Mouse (Mus musculus) heart, postnatal 4 days (tissue): ENCODE results near the gene BC024978. TPM values are rescaled to one million over a fixed set of nuclear protein-coding genes. Genes with fewer than 3 reads are reported as not detected.

Source experiments
- DNase-seq: peaks from one replicate; pipeline ENCODE4 v3.0.0; 2021
- total RNA-seq, 2 experiments: library from RNA; stranded (reverse); gene quantifications; 2 replicates each; pipeline ENCODE4 v1.2.3; 2021

BC024978 gene
- total RNA-seq, 2 experiments from 2014 or later, result 14.6 to 18.0 TPM

DNA sequence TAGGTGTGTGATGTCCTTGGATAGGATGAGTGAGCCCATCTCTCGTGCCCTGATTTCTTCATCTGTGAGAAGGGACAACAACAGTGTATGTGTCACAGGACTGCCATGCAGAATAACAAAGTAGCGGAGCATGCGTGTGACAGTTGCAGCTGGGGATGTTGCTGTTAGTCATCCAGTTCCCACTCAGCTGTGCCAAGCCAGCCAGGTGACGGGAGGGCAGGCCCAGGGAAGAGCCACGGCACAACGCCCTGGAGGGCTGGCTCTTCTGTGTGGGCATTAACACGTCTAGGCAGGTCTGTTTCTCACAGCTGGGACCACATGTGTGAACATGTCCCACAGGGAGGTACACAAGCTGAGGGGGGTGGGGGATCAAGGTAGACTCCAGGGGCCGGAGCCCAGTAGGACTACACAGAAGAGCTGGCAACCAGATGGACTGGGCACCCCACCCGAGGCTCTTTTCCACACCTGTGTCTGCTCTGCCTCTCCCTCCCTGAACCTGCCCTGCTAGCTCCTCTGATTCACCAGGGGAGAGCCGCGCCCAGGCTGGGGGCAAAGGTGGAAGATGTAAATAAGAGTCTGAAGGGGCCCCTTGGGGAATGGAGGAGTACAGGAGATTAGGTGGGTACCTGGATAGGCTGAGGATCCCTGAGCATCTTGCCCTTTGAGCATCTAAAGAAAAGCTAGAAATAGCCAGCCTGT lies 29.4 kb downstream of the BC024978 start:
- DNase-seq, result no peak

DNA sequence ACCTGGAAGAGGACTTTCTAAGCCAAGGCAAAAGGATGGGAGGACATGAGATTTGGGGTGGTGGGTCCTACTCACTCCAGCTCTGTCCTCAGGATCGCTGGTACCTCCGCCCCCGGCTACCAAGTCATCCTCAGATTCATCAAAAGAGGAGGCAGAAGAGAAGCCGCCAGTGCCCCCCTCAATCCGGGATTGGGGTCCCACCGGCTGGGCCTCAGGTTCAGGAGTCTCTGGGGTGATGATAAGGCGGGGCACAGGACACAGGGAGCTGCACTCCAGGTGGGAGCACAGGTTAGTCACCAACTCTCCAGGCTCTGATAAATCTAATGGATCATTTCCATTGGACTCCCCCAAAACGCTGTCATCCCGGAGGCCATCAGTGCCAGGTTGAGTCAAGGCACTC lies 31.7 kb downstream of the BC024978 start:
- no peak for DNase-seq

DNA sequence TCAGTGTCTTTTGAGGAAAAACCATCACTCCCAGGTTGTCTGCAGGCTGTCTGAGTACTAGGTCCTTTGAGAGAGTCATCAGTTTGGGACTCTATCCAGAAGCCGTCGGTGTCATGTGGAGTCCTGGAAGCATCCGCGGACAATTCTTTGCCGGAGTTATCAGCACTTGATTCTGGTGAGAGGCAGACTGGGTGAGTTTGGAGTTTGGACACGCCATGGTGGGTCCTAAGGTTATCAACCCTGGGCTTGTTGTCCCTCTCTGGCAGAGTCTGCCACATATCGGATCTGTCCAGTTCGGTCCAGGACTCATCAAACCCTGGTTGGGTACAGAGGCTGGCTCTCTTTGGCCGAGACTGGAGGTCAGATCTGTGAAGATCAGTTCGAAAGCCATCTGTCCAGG lies 32.1 kb downstream of the BC024978 start:
- no peak for DNase-seq

DNA sequence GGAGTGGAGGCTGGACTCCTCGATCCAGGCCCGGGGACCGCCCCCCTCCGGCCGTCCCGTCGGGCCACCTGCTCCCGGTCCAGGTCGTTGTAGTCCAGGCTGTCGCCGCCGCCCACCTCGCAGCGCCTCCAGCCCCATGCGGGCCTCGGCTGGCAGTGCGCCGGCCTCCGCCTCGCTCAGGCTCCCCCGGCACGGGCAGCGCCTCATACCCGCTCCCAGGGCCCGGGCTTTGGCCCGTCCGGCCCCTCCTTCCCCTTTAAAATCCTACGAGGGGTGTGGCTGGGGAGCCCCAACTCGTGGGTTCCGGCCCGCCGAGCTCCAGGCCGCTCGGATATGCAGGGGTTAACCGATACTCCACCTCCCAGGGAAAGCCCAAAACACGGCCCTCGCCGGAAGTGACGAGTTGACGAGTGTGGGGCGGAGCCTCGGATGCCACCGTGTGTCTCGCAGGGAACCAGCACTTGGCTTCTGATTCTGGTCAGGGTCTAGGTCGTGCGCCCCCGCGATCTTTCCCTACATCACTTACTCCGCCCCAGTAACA lies 32.8 kb downstream of the BC024978 start, which contains the start of gene Itpkc:
Itpkc (minus strand) TSS at position 381 of the 541 bp plus-strand sequence.
- DNase-seq, result peak; percentile 91

DNA sequence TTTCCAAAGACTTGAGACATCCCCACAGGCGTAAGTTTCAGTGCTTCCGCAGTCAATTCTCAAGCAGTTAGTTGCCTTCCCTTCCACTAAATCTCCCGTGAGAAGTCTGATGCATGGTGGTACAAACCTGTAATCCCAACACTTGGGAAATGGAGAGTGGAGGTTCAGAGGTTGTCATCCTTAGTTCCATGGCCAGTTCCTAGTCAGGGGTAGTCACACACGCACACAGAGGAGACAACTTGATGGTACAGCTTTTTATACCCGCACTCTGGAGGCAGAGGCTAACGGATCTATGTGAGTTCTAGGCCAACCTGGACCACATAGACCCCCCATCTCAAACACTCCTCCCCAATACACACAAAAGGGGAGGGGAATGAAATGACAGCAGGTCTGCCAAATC lies 33.3 kb downstream of the BC024978 start:
- no peak for DNase-seq

DNA sequence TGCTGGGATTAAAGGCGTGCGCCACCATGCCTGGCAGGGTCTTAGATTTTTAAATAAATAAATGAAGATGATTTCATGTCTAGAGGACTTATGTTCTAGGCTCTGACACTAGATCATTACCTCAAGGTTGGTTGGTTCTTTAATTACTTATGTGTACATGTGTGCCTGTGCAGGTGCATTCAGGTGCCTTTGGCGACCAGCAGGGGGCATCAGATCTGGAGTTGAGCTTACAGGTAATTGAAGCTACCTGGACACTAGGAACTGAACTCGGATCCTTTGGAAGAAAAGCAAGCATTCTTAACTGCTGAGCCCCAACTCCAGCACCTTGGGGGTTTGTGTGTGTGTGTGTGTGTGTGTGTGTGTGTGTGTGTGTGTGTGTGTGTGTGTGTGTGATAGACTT lies 35.2 kb downstream of the BC024978 start:
- no peak for DNase-seq

DNA sequence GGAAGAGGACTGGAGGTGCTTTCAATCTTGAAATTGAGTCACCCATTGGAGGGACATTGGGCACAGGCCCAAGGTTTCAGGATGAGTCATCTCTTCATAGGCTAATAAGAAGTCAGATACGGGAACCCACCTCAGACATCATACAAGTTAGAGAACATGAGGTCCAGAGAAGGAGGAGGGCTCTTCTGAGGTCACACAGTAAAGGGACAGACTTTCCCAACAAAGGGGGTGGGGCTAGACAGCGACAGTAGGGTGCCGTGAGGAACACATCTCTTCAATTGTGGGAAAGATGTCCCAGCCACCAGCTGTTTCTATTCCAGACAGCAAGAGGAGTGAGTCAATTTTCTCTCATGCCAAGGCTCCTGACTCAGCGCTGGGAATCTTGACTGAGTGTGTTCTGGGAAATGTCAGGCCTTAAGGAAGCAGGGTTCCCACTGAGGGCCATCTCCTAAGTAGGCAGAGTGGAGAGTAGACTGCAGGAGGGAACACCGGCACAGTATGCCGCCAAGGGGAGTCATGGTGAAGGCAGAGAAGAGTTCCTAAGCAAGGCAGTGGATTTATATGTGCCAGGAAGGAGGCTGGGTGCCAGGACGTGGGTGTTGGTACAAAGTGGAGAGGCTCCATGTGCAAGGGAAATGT lies 36.2 kb downstream of the BC024978 start:
- DNase-seq, result peak; percentile 45

DNA sequence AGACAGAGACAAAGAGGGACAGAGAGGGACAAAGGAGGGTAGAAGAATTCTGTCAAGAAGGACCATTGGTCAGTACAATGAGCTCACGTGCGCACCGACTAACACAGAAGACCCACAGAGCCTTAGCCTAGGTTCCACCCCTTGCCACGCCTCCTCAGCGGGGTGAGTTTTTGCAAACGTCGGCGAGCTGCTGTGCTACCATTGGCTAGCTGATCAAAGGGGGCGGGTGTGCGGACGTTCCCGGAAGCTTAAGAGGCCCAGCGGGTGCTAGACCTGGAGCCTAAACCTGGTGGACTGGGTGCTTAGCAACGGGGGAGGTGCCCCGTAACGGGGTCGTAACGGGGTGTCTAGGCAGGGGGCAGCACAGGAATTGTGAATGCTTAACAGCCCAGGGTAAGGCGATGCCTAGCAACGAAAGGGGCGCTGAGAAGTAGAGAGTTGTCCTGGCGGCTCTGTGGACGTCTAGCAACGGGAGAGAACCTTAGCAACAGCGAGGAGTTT lies 37.2 kb downstream of the BC024978 start, which contains the start of gene Coq8b:
Coq8b (plus strand) TSS at position 243 of the 501 bp plus-strand sequence.
- DNase-seq, result peak; percentile 95

DNA sequence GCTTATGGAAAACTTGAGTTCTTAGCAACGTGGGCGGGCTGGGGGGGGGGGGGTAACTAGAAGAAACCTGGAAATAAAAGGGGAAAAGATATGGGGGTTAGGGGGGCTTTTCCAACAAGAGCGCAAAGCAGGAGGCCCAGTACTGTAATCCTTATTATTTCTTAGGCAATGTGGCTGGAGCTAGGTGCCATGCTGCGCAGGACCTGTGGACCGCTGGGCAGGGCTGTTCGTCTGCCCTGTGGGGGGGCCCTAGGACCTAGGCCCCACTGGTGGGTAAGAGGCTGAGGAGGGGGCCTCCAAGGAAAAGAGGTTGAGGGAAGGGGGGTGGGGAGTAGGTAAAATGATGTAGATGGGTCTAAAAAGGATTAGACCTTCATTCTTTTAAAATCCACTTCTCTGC lies 37.7 kb downstream of the BC024978 start:
- no peak for DNase-seq

DNA sequence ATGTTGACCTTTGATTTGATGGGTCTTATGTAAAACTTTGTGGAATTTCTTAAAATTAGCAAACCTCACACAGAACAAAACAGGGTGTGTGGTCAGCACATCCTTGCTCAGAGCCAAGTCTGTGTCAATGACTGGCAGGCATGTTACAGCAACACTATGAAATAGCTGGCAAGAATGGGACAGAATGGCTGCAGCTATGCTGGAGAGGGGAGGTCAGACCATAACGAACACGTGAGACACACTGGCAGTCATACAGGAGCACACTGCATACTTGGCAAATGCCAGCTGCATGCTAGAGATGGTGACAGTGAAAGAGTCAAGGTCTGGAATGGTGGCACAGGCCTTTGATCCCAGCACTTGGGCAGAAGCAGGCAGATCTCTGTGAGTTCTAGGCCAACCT lies 40.1 kb downstream of the BC024978 start:
- no peak for DNase-seq

DNA sequence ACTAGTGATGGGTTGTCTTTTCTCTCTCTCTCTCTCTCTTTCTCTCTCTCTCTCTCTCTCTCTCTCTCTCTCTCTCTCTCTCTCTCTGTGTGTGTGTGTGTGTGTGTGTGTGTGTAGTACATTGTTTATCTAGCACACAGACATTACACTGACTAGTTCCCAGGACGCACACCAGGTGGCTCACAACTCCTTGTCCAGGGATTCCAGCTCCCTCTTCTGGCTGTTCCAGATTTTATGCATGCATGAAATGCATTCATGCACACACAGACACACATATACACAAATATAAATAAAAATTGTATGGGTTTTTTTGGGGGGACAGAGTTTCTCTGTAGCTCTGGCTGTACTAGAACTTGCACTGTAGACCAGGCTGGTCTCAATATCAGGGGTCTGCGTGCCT lies 41.9 kb downstream of the BC024978 start:
- no peak for DNase-seq

DNA sequence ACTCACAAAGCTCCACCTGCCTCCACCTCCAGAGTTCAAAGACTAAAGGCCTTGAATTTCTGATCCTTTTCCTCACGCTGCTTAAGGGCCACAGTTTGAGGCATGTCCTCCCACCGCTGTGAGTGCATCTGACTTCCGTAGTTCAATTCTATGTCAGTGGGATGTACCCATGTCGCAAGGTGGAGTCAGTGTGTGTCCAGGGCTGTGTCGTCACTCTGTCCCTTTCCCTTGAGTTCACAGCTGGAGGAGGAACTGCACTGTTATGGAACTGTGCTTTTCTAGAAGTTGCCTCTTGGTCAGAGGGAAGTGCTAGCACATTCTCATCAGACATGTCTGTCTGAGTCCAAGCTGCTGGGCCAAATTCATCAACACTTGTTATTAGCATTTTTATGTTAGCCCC lies 43.0 kb downstream of the BC024978 start:
- DNase-seq, result no peak

DNA sequence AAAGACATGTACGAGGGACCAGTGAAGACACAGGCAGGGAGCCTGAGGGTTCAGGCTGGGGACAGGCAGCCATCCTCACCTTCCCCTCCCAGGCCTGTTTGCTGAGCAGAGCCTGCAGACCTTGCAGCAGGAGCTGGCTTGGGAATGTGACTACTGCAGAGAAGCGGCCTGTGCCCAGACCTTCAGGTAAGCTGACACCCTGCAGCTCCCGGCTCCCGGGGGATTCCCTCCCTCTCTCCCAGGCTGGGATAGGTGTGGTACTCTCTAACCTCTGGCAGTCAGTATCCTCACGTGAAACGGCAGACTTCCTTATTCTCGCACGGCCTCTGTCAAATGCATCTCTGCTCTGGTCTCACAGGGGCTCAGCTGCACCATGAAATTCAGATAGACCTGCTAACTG lies 47.6 kb downstream of the BC024978 start:
- no peak for DNase-seq

DNA sequence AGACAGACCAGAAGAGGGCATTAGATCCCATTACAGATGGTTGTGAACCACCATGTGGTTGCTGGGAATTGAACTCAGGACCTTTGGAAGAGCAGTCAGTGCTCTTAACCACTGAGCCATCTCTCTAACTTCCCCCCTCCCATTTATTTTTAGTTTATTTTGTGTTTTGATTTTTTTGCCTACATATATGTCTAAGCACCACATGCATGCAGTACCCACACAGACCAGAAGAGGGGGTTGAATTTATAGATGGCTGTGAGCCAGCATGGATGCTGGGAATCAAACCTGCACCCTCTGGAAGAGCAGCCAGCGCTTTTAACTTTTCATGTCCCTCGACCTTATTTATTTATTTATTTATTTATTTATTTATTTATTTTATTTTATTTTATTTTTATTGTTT lies 48.5 kb downstream of the BC024978 start:
- DNase-seq, result peak; percentile 29

DNA sequence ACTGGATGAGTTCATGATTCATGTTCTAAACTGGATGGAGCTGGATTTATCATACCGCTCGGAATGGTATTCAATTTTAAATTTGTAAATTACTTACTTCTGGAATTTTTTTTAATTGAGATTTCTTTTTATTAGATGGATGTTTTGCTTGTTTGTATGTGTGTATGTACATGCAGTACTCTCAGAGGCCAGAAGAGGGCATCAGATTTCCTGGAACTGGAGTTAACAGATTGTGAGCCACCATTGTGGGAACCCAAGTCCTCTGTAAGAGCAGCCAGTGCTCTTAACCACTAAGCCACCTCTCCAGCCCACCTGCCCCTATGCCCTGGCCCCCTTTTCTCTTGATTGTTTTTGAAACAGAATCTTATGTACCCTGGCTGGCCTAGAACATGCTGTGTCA lies 53.6 kb downstream of the BC024978 start:
- peak; percentile 52 for DNase-seq

DNA sequence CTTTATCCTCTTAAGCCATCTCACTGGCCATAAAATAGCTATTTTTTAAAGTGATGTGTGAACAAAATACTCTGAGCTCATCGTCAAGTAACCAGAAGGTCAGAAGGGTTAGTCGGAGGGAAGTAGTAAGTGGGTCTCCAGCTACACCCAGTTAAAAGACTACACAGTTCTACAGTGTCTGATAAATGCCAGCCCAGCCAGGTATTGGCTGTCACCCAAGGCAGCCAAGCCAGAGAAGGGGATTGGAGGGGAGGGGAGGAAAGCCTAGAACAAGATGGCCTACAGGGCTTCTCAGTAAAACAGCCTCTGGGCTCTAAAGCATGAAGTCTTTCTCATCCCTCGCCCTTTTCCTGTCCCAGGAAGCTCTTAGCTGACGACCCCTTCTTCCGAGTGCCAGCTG lies 54.3 kb downstream of the BC024978 start:
- DNase-seq, result no peak

DNA sequence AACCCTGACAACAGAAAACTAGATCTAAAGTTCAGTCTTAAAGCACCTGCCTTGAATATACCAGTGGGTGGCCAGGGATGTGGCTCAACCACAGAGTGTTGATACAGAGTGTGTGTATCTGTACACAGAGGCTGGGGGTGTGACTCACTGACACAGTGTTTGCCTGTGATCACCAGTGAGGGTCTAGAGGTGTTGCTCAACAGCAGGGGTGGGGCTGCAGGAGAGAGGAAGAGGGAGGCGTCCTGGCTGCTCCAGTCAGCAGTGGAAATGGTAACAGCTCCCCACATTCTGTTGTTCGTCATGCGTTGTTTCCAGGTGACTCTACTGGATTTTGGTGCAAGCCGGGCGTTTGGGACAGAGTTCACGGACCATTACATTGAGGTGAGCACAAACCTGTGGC lies 56.4 kb downstream of the BC024978 start:
- no peak for DNase-seq

DNA sequence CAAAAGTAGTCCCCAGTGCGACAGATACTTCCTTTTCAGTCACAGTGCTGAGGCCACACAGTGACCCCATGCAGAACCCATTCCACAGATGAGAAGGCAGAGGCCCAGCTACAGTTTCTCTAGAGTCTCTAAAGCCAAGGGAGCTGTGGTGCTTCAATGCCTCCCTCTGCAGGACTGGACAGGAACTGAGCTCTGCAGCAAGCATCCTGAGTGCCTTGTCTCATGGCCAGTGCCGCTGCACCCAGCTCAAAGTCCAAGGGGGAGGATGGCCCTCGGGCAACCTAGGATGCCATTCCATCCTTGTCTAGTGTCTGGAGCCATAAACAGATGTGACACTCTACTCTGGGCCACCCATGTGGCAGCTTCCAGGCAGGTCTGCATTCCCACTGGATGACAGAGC lies 60.1 kb downstream of the BC024978 start:
- DNase-seq, result peak; percentile 44

DNA sequence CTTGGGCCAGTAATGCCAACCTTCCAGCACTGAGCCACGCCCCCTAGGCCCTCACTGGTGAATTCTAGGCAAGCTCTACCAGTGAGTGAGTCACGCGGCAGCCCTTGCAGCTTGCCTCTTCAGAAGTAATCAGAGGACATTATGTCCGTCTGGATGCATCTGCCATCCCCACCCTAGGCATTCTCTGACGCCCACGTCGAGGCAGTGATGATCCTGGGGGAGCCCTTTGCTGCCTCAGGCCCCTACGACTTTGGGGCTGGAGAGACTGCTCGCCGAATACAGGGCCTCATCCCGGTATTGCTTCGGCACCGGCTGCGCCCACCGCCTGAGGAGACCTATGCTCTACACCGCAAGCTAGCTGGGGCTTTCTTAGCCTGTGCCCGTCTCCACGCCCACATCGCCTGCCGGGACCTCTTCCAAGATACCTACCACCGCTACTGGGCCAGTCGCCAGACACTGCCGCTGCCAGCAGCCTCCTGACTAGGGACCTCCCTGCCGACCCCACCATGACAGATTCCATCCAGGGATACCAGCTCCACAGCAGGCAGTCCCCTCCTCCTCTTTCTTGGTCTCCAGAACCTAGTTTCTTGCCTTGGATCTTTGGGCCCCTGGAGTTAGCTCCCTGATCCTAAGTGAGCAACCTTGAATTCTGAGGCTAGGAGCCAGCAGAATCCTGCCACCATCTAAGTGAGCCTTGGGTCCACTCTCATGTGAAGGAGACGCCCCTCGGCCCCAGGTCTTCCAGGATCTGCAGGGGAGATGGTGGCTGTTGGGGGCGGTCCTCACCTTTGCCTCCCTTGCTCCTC lies 61.7 kb downstream of the BC024978 start:
- peak; percentile 82 for DNase-seq

DNA sequence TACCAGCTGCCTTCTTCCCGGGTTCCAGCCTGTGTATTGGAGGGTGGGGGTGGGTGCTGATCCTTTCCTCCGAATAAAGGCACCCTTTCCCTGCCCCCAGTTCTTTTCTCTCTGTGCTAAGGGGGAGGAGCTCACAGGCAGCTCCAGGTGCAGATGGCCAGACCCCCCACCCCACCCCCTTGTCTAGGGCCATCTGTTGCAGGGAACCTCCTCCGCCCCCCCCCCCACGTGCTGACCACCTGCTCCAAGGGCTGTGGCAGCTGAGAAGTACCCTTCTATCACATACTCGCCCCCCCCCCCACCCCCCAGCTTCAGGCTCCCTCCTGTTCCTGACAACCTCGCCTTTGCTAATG lies 62.2 kb downstream of the BC024978 start:
- no peak for DNase-seq

DNA sequence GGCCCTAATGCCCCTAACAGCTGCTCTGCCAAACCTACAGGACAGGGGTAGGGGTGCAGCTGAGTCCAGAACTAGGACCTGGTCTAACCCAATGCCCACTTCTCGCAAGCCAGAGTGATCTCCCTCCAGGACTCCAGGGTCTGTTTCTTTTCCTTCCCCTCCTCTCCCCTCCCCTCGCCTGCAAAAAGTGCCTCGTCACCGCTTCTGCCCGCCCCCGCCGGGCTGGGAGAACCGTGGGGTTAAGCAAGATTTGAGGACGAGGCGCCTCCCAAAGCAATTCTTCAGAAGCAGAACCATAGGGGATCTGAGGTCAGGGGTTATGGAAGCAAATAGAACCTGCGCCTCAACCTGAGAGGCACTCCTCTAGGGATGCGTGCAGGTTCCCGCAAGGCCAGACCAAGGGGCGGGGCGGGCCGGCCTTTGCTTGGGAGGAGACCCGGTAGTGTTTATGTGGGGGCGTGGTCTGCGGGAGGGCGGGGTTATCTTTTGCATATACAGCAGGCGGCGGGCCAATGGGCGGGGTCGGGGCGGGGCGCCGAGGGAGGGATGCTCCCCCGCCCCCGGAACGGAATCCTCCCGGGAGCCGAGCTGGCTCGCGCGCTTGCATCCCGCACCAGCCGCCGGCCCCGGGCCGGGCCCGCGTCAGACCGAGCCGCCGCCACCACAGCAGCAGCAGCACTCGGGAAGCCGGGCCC lies 62.8 kb downstream of the BC024978 start, which contains the start of gene Numbl:
Numbl (plus strand) TSS at position 229 of the 695 bp plus-strand sequence.
- peak; percentile 95 for DNase-seq

DNA sequence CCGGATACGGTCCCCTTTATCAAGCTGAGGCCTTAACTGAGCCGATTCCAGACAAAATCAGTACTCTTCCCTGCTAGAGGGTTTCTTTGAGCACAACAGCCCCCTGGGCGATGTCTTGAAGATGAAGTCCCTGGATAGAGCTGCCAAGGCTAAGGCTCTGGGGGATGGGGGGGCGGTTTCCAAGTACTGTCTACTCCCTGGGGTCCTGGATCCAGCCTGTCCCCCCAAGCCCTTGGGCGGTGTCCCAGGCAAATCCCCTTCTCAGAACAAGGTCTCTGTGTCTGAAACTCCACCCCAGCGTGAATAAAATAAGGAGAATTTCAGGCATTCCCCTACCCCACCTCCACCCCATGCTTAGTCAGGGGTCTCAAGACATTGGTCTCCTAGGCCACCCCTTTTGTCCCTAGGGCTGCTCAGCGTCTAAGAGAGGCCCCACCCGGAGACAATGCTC lies 63.7 kb downstream of the BC024978 start:
- DNase-seq, result peak; percentile 31
